Mouse (Mus musculus) intestine, postnatal 0 days (tissue): ENCODE data around the gene Ablim1. TPM values are rescaled to one million over a fixed set of nuclear protein-coding genes. Genes with fewer than 3 reads are reported as not detected.

ENCODE experiments used
- ATAC-seq: fragments of 200-750 bp; cut with Nextera tagmentation; 2 replicates; pipeline ENCODE4 v1.8.0; 2017; ENCODE audit warnings: mild to moderate bottlenecking, moderate TSS enrichment, moderate library complexity
- H3K27ac ChIP-seq: fragments of 300-500 bp; sonication (generic); 2 replicates; pipeline ENCODE4 v1.5.1; 2014; ENCODE audit warnings: mild to moderate bottlenecking, low read depth, low read length, moderate library complexity
- H3K27me3 ChIP-seq: fragments of 300-500 bp; sonication (generic); replicated peaks from 2 replicates; pipeline ENCODE4 v1.6.1; 2014; ENCODE audit warnings: low read length, mixed read lengths; ENCODE audit not compliant: control insufficient read depth, insufficient read depth
- H3K36me3 ChIP-seq: fragments of 300-500 bp; sonication (generic); 2 replicates; pipeline ENCODE4 v1.6.1; 2014; ENCODE audit warnings: mild to moderate bottlenecking, moderate library complexity; ENCODE audit not compliant: control insufficient read depth, insufficient read depth
- H3K4me1 ChIP-seq: fragments of 300-500 bp; sonication (generic); replicated peaks from 2 replicates; pipeline ENCODE4 v1.6.1; 2014; ENCODE audit warnings: antibody characterized with exemption, low read length, mixed read lengths; ENCODE audit not compliant: control insufficient read depth, insufficient read depth
- H3K4me2 ChIP-seq: fragments of 300-500 bp; sonication (generic); replicated peaks from 2 replicates; pipeline ENCODE4 v1.6.1; 2014; ENCODE audit warnings: low read depth, mild to moderate bottlenecking, moderate library complexity
- H3K4me3 ChIP-seq: fragments of 300-500 bp; sonication (generic); 2 replicates; pipeline ENCODE4 v1.5.1; 2014; ENCODE audit warnings: low read depth, low read length
- H3K9ac ChIP-seq: fragments of 300-500 bp; sonication (generic); 2 replicates; pipeline ENCODE4 v1.6.1; 2014; ENCODE audit warnings: mild to moderate bottlenecking, low read depth, low read length
- H3K9me3 ChIP-seq: fragments of 300-500 bp; sonication (generic); 2 replicates; pipeline ENCODE4 v1.6.1; 2016; ENCODE audit warnings: mixed run types; ENCODE audit not compliant: control insufficient read depth
- CTCF ChIP-seq: sonication (generic); IDR thresholded peaks from 2 replicates; pipeline ENCODE4 v1.5.1; 2016; ENCODE audit warnings: low read depth, mild to moderate bottlenecking, control low read depth, antibody characterized with exemption, moderate library complexity
- WGBS: fragments of 180-500 bp; shearing (Covaris S2); extraction: QIAGEN DNeasy Blood & Tissue Kit; methylation state at CpG from one replicate; pipeline ENCODE4 v1.1.7; 2014; 5-methylcytosine and 5-hydroxymethylcytosine counted together
- polyA plus RNA-seq: library from polyadenylated mRNA; unstranded; fragments of >200 nt; fragmentation: Nextera tagmentation; extraction: Ambion mirVana; gene quantifications from 2 replicates; pipeline ENCODE4 v1.2.1, GENCODE M21; 2015

The Ablim1 gene
- polyA plus RNA-seq, 1 experiment from 2014 or later = 24.4 TPM

- Histone ChIP-seq H3K36me3 (no peaks in the 10 kb centered on the region), H3K27ac (no peak overlapping the region), H3K9me3 (no peaks in the 10 kb centered on the region), H3K9ac (no peak overlapping the region), H3K4me3 (no peak overlapping the region), H3K4me1 (no peaks in the 10 kb centered on the region; the same call in 1 of the 2 replicates), H3K4me2 (no peak overlapping the region), H3K27me3 (no peaks in the 10 kb centered on the region)
- no peak for ATAC-seq
- WGBS = 63% methylated on average over 6 of the region's 6 CpGs
- TF ChIP-seq CTCF = no peak
Measured at GRCm38 (mm10) chr19:57111301-57111700, 203.4 kb downstream of the Ablim1 start.

GRCm38 (mm10) chr19:57109620-57110019 is 205.1 kb downstream of the Ablim1 start:
- H3K36me3 ChIP-seq = no peaks in the 10 kb centered on the region
- H3K4me3 ChIP-seq = no peak overlapping the region
- no peak for TF ChIP-seq CTCF
- no peaks in the 10 kb centered on the region for H3K4me1 ChIP-seq
- H3K9ac ChIP-seq = no peak overlapping the region
- WGBS = 68% methylated on average over 7 of the region's 7 CpGs
- H3K9me3 ChIP-seq = no peaks in the 10 kb centered on the region
- no peak overlapping the region for H3K4me2 ChIP-seq
- ATAC-seq = no peak
- no peaks in the 10 kb centered on the region for H3K27me3 ChIP-seq
- no peak overlapping the region for H3K27ac ChIP-seq

GRCm38 (mm10) chr19:57106513-57106912 is 208.2 kb downstream of the Ablim1 start:
- Histone ChIP-seq H3K4me3 (no peak overlapping the region), H3K9me3 (no peaks in the 10 kb centered on the region), H3K36me3 (no peaks in the 10 kb centered on the region), H3K4me2 (no peak overlapping the region), H3K27me3 (no peaks in the 10 kb centered on the region), H3K9ac (no peak overlapping the region), H3K27ac (no peak overlapping the region), H3K4me1 (no peaks in the 10 kb centered on the region)
- no peak for TF ChIP-seq CTCF
- ATAC-seq = no peak
- WGBS = 66% methylated on average over 6 of the region's 6 CpGs

GRCm38 (mm10) chr19:57106031-57106430 is 208.7 kb downstream of the Ablim1 start:
- no peaks in the 10 kb centered on the region for H3K9me3 ChIP-seq
- ATAC-seq = no peak
- no peak overlapping the region for H3K9ac ChIP-seq
- no peak overlapping the region for H3K27ac ChIP-seq
- H3K4me2 ChIP-seq = no peak overlapping the region
- no peaks in the 10 kb centered on the region for H3K27me3 ChIP-seq
- H3K4me1 ChIP-seq = no peaks in the 10 kb centered on the region
- H3K4me3 ChIP-seq = no peak overlapping the region
- TF ChIP-seq CTCF = no peak
- 96% methylated on average over 3 of the region's 3 CpGs for WGBS
- H3K36me3 ChIP-seq = no peaks in the 10 kb centered on the region

- TF ChIP-seq CTCF = no peak
- Histone ChIP-seq H3K9ac (no peak overlapping the region), H3K4me1 (peaks cover under 1% of the 10 kb centered on the region; the same call in 1 of the 2 replicates), H3K4me3 (no peak overlapping the region), H3K27me3 (no peaks in the 10 kb centered on the region), H3K4me2 (no peak overlapping the region), H3K27ac (no peak overlapping the region), H3K36me3 (no peaks in the 10 kb centered on the region), H3K9me3 (no peaks in the 10 kb centered on the region)
- no peak for ATAC-seq
- WGBS = 89% methylated on average over 6 of the region's 6 CpGs
Measured at GRCm38 (mm10) chr19:57105156-57105555, 209.6 kb downstream of the Ablim1 start.

- no peak overlapping the region for H3K4me3 ChIP-seq
- no peaks in the 10 kb centered on the region for H3K9me3 ChIP-seq
- no peaks in the 10 kb centered on the region for H3K36me3 ChIP-seq
- ATAC-seq = no peak
- no peak overlapping the region for H3K4me2 ChIP-seq
- 74% methylated on average over 5 of the region's 5 CpGs for WGBS
- no peaks in the 10 kb centered on the region for H3K27me3 ChIP-seq
- H3K4me1 ChIP-seq = peaks cover 4% of the 10 kb centered on the region; the same call in 1 of the 2 replicates
- H3K27ac ChIP-seq = peak overlapping the region; percentile 31; the same call in 1 of the 2 replicates
- H3K9ac ChIP-seq = no peak overlapping the region
- no peak for TF ChIP-seq CTCF
Measured at GRCm38 (mm10) chr19:57104171-57104748, 210.5 kb downstream of the Ablim1 start.
